Mouse (Mus musculus): ENCODE data around the gene Olfr298.

Gene Olfr298

DNA sequence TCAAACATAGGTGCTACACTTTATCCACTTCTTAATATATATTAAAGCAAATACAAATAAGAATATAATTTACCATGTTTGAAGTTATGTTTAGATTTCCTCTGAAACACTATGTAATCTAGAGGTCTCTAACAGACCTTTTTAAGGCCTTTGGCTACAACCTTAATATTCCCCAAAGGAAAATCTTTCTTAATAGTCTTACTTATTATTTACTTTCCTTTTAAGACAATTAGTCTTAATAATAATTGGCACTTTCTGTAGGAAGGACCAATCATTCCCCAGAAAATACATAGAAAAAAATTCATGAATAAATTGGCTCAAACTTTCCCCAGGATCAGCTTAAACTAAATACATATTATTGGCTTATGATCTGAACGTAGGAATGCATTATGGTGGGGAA lies at the start of gene Olfr298:
Gene Olfr298 (minus strand): TSS at position 101 of the 400 bp plus-strand sequence.
- DNase-seq, result no peak

GRCm38 (mm10) chr7:86519668-86520067 lies 27.4 kb upstream of the Olfr298 start, which contains the start of gene Olfr297:
TSS of gene Olfr297 (plus strand) at chr7:86519968.
- DNase-seq, result no peak

DNA sequence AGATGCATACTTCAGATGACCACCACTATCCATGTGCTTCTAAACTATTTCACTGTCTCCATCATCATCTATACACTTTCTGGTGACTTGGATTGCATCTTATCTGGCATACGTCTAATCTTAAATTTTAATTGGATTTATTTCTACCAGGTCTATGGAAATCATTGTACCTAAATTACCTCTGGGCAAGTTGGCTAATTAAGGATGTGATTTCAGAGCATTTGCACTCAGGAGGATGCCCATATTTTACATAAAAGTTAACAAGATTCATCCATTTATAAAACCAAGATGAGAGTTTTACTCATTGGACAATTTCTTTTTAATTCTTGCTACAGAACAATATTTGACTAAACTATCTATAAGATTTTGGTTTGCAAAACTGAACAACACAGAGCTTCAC lies 32.7 kb downstream of the Olfr298 start, which contains the start of gene Olfr299:
Gene Olfr299 (plus strand): TSS at position 301 of the 400 bp plus-strand sequence.
- no peak for DNase-seq

Measured in cerebellum, postnatal 14 days (tissue).